Mouse (Mus musculus) thymus, postnatal 36 days (tissue): ENCODE results near the gene Gm6993.

Experiments
- DNase-seq, 2 experiments: peaks; one replicate each; pipeline ENCODE4 v3.0.0; 2022; ENCODE audit warnings: mixed read lengths in 2 of 2

The Gm6993 gene

DNA sequence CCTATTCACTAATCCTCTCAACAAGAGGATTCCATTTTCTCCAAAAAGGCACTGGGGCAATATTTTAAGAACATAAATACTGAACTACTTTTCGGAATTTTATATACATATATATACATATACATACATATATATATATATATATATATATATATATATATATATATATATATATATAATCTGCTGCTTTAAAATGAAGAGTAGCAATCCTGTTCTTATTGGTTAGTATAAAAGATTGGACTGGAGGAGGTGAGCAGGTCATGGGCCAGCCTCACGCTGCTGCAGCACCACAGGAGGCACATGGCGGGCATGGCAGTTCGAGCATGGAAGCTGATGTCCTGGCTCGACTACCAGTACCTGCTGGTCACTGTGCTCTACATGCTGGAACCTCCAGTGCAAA is at the start of gene Gm6993:
Gene Gm6993, plus strand, starts transcription at position 301 of the 400 bp plus-strand sequence.
- DNase-seq, result no peak

- no peak for DNase-seq
Measured at GRCm38 (mm10) chr12:31191329-31191954, 49.1 kb upstream of the Gm6993 start.

DNA sequence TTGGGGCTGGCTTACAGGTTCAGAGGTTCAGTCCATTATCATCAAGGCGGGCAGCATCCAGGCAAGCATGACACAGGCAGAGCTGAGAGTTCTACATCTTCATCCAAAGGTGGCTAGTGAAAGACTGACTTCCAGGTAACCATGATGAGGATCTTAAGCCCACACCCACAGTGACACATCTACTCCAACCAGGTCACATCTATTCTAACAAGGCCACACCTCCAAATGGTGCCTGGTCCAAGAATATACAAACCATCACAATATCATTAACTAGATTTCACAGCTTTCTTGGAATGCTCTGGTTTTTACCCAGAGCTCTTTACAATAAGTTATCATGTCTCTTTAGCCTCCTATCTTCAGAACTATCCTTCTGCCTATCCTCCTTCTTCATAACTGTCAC is 38.1 kb upstream of the Gm6993 start:
- no peak for DNase-seq

DNA sequence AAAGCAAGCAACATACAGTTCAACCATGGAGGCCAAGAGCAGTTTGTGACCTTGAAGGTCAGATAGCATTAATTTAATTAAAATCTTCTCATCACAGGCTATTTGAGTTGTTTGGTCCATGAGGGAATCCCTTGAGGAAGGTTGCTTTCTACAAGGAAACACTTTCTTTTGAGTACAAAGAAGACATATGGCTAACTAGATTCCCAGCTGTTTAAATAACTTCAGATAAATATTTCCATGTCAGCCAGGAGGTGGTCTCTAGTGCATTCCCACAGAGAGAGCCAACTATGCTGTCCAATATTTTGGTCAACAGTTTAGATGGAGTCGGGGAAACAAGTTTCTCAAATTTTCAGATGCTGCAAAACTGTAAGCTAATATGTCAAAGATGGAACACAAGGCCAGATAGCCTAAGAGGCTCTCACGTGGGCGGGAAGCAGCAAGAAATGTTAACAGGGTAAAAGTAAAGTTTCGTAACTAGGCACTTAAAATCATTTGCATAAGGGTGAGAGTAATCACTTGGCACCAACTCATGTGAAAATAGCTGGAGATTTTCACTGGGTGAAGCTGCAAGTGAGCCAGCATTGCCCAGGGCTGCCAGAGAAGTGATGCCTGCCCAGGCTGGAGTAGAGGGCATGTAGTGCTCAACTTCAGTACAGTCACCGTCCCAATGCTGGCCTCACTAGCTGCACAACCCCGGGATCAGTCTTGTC is 36.7 kb upstream of the Gm6993 start:
- no peak for DNase-seq

DNA sequence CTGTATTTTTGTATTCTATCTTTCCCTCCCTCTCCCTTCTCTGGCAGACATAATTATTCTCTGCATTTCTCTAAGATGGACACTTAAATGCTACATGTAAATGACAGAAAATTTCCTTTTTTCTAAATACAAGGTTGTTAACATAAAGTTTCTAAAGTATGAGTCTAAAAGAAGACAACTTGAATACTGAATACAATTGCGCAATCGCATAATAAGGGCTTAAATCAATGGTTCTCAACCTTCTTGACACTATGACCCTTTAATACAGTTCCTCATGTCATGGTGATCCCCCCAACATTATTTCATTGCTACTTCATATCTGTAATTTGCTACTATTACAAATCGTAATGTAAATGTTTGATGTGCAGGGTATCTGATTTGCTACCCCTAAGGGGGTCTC is 35.7 kb upstream of the Gm6993 start:
- DNase-seq, result no peak

GRCm38 (mm10) chr12:31205983-31206633 is 34.5 kb upstream of the Gm6993 start:
- no peak for DNase-seq

DNA sequence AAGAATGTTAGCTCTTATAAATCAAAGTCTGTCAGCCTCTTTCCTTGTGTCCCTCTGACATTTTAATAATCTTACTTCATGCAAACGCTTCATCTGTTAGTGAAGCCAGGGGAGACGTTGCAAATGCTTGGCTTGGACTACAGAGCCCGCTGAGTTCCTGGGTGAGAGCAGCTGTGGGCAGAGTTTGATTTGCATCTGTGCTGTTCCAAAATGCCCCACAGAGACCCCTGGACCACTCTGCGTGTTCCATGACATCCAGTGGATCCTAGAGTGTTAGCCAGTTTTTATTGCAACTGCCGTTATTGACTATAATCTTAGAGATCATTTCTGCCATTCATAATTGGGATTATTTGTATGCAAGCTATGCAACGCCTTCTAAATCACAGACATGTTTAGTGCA is 31.8 kb upstream of the Gm6993 start:
- DNase-seq, result no peak

- DNase-seq, result no peak
Measured at GRCm38 (mm10) chr12:31209377-31209805, 31.2 kb upstream of the Gm6993 start.

DNA sequence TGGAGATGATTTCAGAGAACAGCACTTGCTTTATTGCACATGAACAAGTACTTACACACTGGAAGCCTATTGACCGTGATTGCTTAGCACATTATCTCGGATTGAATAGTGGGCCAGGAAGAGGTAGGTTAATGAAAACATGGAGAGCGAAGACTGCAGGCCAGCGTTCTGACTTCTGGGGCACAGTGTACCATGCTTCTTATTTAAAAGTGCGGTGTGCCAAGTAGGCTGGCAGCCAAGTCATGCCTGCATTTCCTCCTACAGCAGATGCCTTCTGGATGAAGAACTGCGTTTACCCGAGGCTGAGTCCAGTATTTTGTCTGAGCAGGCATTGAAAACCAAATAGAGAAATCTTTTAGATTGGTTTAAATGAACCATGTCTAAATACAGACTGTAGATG is 27.0 kb upstream of the Gm6993 start:
- no peak for DNase-seq

DNA sequence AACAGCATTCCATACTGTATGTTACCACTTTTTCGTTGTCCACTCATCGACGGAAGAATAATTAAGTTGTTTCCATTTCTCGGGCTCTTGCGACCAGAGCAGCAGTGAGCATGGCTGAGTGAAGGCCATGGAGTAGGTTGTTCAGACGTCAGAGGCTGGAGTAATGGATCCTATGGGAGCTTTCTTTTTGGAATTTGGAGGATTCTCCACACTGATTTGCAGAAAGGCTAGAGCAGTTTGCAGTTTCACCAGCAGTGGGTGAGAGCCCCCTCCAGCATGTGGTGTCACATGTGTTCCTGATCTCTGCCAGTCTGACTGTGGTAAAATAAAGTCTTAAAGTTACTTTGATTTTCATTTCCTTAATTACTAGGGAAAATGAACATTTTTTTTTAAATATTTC is 25.6 kb upstream of the Gm6993 start:
- no peak for DNase-seq

DNA sequence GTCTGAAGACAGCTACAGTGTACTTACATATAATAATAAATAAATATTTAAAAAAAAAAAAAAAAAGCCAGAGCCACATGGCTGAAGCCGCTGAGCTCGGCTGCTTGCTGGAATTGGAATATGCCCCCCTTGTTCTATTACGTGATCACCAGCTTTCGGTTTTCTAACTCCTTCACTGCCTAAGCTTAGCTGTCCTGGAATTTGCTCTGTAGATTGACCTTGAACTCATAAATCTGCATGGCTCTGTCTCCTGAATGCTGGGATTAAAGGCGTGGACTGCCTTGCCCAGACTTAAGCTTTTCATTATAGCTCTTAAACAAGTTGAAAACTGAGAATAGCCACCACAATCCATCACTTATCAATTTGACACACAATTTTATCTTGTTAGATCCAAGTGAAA is 23.3 kb upstream of the Gm6993 start:
- DNase-seq, result no peak

GRCm38 (mm10) chr12:31218774-31219173 is 21.8 kb upstream of the Gm6993 start:
- DNase-seq, result no peak

- no peak for DNase-seq
Measured at GRCm38 (mm10) chr12:31221522-31221921, 19.0 kb upstream of the Gm6993 start.

- no peak for DNase-seq
Measured at GRCm38 (mm10) chr12:31222282-31222681, 18.3 kb upstream of the Gm6993 start.

GRCm38 (mm10) chr12:31222741-31223140 is 17.8 kb upstream of the Gm6993 start:
- no peak for DNase-seq

DNA sequence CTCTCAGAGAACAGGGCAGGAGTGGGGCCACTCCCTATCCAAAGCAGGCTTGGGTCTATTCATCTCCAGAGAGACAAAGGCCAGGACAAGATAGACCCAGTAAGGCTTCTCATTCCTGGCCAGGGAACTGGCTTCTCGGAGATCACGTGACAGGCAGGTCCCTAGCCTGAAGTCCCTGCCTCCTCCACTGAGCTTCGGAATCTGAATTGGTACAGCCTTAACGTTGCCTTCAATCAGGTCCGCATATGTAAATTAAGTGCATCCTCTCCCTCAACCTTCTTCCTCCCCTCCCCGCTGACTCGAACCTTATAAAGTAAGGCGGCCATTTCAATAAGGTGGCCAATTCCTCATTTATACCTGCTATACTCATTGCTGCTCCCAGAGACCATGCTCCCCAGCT is 15.1 kb upstream of the Gm6993 start:
- no peak for DNase-seq

DNA sequence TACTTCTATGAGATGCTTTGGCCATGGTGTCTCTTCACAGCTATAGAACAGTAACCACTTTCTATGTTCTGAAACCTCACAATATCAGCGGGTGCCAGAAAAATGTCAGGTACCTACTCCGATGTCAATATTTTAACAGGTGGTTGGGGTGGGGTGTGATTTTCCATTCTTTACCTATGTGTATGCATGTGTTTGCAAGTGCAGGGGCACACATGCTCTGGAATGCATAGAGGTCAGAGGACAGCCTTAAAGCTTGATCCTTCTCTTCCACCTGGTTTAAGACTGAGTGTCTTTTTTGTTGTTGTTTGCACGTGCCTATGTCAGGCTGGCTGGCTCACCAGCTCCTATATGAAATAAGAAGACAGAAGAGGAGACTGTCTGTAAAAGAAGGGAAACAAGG is 13.4 kb upstream of the Gm6993 start:
- no peak for DNase-seq

- DNase-seq, result no peak
Measured at GRCm38 (mm10) chr12:31228878-31229277, 11.7 kb upstream of the Gm6993 start.

DNA sequence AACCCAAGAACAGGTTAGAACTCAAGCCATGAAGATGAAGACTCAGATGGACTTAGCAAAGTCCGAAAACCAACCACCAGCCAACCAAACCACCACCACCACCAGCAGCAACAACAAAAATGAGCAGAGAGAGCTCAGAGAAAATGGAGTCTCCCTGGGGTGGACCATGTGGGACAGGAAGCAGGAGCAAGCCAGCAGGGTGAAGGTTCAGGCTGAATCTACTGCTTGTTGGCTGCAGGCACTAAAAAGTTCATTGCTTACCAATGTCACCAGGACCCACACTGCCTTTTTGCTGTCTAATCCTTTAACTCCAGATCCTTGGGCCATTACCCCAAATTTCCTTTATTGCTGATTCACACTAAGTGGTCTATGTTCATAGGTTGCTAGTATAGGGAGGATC is 7.9 kb upstream of the Gm6993 start:
- no peak for DNase-seq

DNA sequence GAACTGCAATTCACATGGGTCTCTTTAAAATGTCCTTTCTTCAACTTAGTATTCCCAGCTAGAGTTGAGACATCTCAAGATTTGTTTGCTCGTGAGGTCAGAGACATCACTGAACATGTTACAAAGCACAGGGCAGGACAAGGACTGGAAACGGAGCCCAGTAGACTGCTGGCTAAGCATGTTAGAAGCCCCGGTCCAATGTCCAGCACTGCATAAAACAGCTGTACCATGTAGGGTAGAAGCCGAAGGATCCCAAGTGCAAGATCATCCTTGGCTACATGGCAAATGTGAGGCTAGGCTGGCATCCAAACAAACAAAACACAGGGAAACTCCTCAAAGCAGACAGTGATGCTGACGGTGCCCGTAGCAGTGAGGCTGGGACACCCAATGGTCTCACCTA is 5.6 kb upstream of the Gm6993 start:
- DNase-seq, result no peak

DNA sequence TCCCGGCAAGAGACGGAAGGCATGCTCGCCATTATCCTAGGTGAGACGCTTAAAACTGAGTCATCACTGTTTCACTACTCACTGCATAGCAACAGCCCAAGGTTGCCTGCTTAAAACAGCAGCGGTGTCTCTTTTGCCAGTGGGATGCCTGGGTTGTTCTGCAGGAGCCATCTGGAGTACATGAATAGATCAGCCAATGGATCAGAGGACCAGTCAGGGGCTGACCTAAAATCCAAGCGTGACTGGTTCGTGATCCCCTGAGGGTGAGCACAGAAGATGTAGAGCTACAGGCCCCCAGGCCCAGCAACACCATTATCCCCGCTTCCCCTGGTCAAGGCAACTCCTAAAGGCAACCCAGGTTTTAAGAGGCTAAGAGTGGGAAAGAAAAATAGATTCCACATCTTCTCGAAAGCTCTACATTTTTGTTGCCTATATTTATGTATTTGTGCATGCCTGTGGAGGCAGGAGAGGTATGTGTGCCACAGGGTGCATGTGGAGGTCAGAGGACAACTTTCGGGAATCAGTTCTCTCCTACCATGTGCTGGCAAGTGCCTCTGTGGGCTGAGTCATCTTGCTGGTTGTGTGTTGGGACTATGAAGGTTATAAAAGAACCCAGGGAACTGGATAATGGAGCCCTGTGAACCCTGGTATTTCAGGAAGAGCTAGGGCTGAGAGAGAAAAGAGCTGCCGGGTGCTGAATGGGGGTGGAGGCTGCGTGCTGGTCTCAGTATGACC is 3.5 kb upstream of the Gm6993 start:
- no peak for DNase-seq

- DNase-seq, result no peak
Measured at GRCm38 (mm10) chr12:31239031-31239583, 1.5 kb upstream of the Gm6993 start.

DNA sequence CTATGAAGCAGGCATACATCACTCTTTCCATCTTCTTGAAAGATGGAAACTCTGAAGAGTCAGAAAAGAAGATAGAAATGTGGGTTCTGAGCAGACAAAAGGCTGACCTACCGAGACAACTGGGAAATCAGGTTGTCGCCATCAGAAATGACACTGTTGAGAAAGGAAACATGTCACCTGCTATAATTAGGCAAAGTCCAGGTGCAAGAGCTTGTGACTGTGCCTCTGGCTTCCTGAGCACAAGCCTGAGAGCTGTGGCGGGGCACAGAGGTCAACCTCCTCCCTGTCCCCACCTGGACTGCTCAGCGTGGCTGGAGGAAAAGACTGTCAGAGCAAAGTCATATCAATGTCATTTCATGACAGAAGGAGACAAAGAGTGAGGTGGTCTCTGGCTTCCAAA is 772 bp upstream of the Gm6993 start:
- DNase-seq, result no peak
